Mouse (Mus musculus) bone marrow, adult 2 months (tissue): ENCODE results near the gene Glis3.

Experiments
- CTCF ChIP-seq: fragments of 200-500 bp; IDR thresholded peaks from 2 replicates; pipeline ENCODE4 v1.5.1; 2011; ENCODE audit warnings: low read length, control low read depth; ENCODE audit not compliant: control insufficient read depth, insufficient read depth
- POLR2A ChIP-seq: fragments of 200-500 bp; IDR thresholded peaks from 2 replicates; pipeline ENCODE4 v1.6.1; 2011; ENCODE audit warnings: low read depth, mild to moderate bottlenecking, control low read depth, low read length, borderline replicate concordance; ENCODE audit not compliant: control insufficient read depth

DNA sequence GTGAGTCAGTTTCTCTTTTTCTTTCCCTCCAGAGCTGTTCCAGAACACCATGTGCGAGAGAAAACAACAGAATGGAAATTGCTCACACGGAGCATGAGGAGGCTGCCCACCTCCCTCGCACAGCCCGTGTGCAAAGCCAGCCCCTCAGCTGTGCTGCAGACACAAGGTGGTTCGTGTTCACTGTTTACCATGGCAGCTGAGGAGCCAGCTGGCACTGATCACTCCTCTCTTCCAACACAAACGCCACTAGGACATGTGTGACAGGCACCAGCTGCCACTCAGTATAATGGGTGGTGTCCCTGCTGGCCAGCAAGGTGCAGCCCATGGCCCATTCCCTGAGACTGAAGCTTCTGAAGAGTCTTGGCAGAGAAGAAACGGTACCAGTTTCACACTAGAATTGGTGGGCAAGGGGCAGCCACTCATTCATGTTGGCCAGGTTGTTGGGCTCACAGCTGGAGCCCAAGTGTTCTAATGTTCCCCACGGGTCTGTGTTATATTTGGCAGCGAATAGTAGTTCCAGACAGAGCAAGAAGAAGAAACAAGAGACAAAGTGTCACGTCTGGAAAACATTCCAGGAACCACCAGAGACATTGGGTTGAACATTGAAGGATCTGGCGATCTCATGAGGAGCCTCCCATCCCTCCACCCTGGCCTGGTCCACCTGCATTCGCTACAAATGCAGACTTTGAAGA lies 243.3 kb downstream of the Glis3 start:
- TF ChIP-seq POLR2A (no peak), CTCF (no peak)
